Mouse (Mus musculus) olfactory bulb, adult 2 months (tissue): ENCODE measurements around the gene Slc4a3. TPM values are rescaled to one million over a fixed set of nuclear protein-coding genes. Genes with fewer than 3 reads are reported as not detected.

Experiments
- H3K27ac ChIP-seq: fragments of 200-500 bp; 2 replicates; pipeline ENCODE4 v1.5.1; 2012; ENCODE audit warnings: low read depth, low read length; ENCODE audit not compliant: insufficient read depth
- H3K4me1 ChIP-seq: fragments of 200-500 bp; 2 replicates; pipeline ENCODE4 v1.6.1; 2012; ENCODE audit warnings: low read length; ENCODE audit not compliant: control insufficient read depth, insufficient read depth
- H3K4me3 ChIP-seq: fragments of 200-500 bp; 2 replicates; pipeline ENCODE4 v1.5.1; 2012; ENCODE audit warnings: mild to moderate bottlenecking, low read depth, low read length, moderate library complexity; ENCODE audit not compliant: insufficient read depth
- CTCF ChIP-seq: fragments of 200-500 bp; IDR thresholded peaks from 2 replicates; pipeline ENCODE4 v1.5.1; 2012; ENCODE audit warnings: low read depth, mild to moderate bottlenecking, low read length, moderate library complexity; ENCODE audit not compliant: insufficient read depth
- POLR2A ChIP-seq: fragments of 200-500 bp; IDR thresholded peaks from 2 replicates; pipeline ENCODE4 v1.6.1; 2012; ENCODE audit warnings: mild to moderate bottlenecking, low read depth, low read length, moderate library complexity; ENCODE audit not compliant: insufficient read depth
- WGBS: fragments of 180-500 bp; shearing (Covaris S2); methylation state at CpG from one replicate; pipeline ENCODE4 v1.1.7; 2018; 5-methylcytosine and 5-hydroxymethylcytosine counted together
- polyA plus RNA-seq: library from polyadenylated mRNA; stranded (reverse); fragments of >200 nt; gene quantifications from 2 replicates; pipeline ENCODE4 v1.2.4, GENCODE M21; 2012; ENCODE audit warnings: low replicate concordance; ENCODE audit not compliant: missing spikeins, insufficient read depth, insufficient read length

The Slc4a3 gene
- polyA plus RNA-seq, 1 experiment: not detected

DNA sequence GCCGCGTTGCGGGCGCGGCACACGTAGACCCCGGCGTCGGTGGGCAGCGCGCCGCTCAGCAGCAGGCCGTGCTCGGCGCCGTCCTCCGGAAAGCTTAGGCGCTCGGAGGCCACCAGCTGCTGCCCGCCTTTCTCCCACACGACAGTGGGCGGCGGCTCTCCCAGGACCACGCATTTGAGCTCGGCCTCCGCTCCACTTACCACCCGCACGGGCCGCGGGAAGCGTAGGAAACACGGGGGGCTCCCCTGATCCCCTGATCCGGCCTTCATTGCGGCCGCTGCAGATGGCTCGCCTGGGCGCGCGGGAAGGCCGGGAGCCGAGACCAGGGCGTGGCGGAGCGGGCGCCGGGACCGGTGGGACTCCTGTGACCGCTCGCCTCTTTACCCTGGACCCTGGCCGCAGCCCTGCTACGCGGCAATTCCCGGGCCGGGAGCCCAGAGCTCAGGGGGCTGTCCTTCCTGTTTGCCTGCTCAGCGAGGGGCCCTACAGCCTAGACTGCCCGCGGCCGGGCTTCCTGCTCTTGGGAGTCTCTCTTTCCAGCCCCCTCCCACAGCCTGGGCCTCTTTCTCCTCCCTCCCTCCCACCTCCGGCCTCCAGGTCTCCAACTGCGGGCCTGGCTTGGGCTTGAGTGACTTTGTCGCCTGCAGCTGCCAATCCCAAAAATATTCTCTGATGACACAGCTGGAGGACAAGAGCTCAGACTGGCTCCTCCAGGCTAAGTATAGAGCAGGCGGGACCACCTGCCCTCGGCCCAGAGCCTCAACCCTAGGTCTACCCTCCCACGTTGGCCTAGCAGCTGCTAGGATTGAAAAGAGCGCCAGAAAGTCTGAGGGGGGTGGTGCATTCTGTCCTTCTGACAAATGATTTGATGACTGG, 39.9 kb upstream of the Slc4a3 start, which contains the start of gene Obsl1:
TSS of gene Obsl1 (minus strand) at position 497 of the 876 bp plus-strand sequence.
- H3K4me1 ChIP-seq: peaks cover 27% of the 10 kb centered on the region
- peak within 1 kb of the TSS; percentile 70 for H3K27ac ChIP-seq
- WGBS: 1% methylated on average over 65 of the region's 65 CpGs
- TF ChIP-seq CTCF: no peak
- no peak; the same call in 1 of the 2 replicates for TF ChIP-seq POLR2A
- peak within 1 kb of the TSS; percentile 83 for H3K4me3 ChIP-seq

DNA sequence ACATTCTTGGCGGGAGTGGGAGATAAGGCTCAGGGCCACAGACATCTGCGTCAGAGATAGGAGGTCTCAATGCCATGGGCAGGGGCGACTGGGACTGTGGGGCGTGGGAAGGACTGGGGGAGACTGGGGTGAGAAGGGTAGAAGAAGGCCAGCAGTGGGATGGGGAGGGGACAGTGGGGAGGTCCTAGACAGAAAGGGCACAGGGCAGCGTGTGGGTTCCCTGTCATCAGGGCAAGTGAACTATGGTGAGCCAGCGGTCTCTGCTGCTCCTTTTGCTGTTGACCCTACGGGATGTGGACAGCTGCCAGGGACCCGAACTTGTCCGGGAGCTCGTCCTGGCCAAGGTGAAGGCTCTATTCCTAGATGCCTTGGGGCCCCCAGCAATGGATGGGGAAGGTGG, 39.1 kb upstream of the Slc4a3 start, which contains the start of gene Inha:
TSS of gene Inha (plus strand) at position 72 of the 400 bp plus-strand sequence.
- WGBS: 70% methylated on average over 10 of the region's 10 CpGs
- H3K4me3 ChIP-seq: peak within 1 kb of the TSS; percentile 83
- peak within 1 kb of the TSS; percentile 70; the same call in 1 of the 2 replicates for H3K27ac ChIP-seq
- TF ChIP-seq POLR2A: no peak
- peaks cover 27% of the 10 kb centered on the region for H3K4me1 ChIP-seq

- Histone ChIP-seq H3K27ac (no peak overlapping the region), H3K4me1 (peaks cover 19% of the 10 kb centered on the region), H3K4me3 (no peak overlapping the region)
- WGBS: 66% methylated on average over 20 of the region's 20 CpGs
- no peak for TF ChIP-seq CTCF
- no peak for TF ChIP-seq POLR2A
These were observed 36.5 kb upstream of the Slc4a3 start for GRCm38 (mm10) chr1:75509586-75509985.

GRCm38 (mm10) chr1:75510154-75510553, 35.9 kb upstream of the Slc4a3 start:
- no peak for TF ChIP-seq CTCF
- no peak for TF ChIP-seq POLR2A
- Histone ChIP-seq H3K4me1 (peaks cover 16% of the 10 kb centered on the region), H3K4me3 (no peak overlapping the region), H3K27ac (no peak overlapping the region)
- 71% methylated on average over 5 of the region's 5 CpGs for WGBS

DNA sequence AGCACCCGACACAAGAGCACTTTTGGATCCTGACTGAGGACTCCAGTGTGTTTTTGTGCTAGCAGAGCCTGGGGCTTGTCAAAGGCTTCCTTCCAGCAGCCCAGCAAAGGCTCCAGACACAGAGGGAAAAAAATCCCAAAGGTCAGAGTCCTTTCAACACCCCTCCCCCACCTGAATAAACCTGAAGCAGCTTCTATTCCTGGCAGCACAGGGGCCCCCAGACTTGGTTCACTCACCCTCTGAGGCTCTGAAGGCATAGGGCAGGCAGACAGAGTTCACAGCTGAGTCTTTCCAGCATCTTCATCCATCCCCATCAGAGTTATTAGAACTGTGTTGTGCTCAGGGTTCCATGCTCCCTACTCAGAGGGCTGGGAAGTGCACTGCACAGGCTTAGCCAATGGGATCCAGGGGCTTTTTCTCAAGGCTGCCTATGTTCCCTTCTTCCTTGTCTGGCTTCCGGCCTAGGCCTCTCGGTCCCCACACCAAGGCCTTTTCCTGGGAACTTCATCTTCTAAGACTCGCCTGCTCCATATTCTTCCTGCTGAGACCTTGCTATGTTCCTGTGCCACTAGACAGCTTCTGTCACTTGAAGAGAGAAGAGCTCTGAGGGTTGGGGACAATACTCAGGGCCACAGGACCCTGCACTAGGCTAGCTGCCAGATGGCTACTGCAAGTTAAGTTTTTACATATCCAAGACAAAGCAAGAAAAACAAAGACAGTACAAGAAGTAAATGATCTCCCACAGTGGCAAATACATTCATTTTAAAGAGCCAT, 34.4 kb upstream of the Slc4a3 start:
- Histone ChIP-seq H3K4me1 (peaks cover 12% of the 10 kb centered on the region), H3K4me3 (no peak overlapping the region), H3K27ac (no peak overlapping the region)
- WGBS: 60% methylated on average over 4 of the region's 4 CpGs
- TF ChIP-seq POLR2A: no peak
- no peak for TF ChIP-seq CTCF

DNA sequence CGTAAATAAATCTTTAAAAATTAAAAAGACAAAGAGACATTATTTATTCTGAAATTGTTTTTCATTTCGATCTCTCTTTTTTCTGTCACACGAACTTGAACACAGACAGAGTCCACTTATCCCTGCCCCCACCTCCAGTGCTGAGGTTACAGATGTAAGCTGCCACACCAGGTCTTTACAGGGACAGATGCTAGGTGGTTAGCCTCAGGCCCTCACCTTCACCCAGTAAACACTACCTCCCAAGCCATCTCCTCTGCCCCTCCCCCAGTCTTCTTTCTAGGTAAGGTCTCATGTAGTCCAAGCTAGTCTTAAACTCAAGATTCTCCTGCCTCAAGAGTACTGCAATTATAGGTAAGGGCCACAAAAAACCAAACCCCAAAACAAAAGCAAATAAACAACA, 33.5 kb upstream of the Slc4a3 start:
- 94% methylated on average over 3 of the region's 3 CpGs for WGBS
- TF ChIP-seq CTCF (no peak), POLR2A (no peak)
- H3K4me3 ChIP-seq: no peak overlapping the region

DNA sequence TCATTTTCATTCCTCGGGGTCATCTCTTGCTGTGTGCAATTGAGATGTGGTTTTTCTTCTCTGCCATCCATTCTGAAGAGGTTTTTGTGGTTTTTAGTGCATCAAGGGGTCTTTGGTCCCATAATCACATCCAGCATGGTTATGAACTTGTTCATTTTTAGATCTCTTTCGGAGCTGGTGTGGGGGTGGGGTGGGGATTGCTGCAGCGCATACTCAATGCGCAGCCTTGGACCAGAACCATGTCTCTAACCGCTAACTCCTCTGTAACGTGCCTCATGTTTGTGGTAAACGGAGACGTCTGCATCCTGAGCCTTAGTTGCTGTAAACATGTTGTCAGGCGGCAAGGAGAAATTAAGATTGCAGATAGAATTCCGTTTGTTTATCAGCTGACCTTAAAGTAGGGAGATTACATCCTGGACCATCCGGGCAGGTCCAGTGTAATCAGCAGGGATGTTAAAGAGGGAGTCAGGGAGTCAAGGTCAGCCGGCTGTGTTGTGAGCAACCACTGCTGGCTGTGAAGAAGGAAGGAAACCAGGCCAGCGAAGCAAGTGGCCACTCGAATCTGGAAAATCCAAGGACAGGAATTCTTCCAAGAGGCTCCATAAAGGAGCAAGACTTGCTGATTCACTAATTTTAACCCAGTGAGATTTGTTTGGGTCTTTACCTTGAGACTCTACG, 29.2 kb upstream of the Slc4a3 start:
- TF ChIP-seq POLR2A (no peak), CTCF (no peak)
- WGBS: 81% methylated on average over 15 of the region's 15 CpGs
- H3K27ac ChIP-seq: no peak overlapping the region
- H3K4me3 ChIP-seq: no peak overlapping the region
- H3K4me1 ChIP-seq: no peaks in the 10 kb centered on the region

More for the DNA sequence above, 33.5 kb upstream of the Slc4a3 start:
- Histone ChIP-seq H3K4me1 (peaks cover 5% of the 10 kb centered on the region; the same call in 1 of the 2 replicates), H3K27ac (no peak overlapping the region)

- 67% methylated on average over 4 of the region's 4 CpGs for WGBS
These were observed 28.1 kb upstream of the Slc4a3 start for GRCm38 (mm10) chr1:75517984-75518383.

GRCm38 (mm10) chr1:75518427-75518826, 27.6 kb upstream of the Slc4a3 start:
- H3K27ac ChIP-seq: no peak overlapping the region
- no peak for TF ChIP-seq CTCF
- TF ChIP-seq POLR2A: no peak
- 95% methylated on average over 4 of the region's 4 CpGs for WGBS
- H3K4me3 ChIP-seq: no peak overlapping the region
- H3K4me1 ChIP-seq: no peaks in the 10 kb centered on the region

More at GRCm38 (mm10) chr1:75517984-75518383, 28.1 kb upstream of the Slc4a3 start:
- no peaks in the 10 kb centered on the region for H3K4me1 ChIP-seq
- TF ChIP-seq CTCF (no peak), POLR2A (no peak)
- no peak overlapping the region for H3K4me3 ChIP-seq
- H3K27ac ChIP-seq: no peak overlapping the region
